Mouse (Mus musculus): ENCODE measurements around the gene Gm21970.

Gm21970 gene

DNA sequence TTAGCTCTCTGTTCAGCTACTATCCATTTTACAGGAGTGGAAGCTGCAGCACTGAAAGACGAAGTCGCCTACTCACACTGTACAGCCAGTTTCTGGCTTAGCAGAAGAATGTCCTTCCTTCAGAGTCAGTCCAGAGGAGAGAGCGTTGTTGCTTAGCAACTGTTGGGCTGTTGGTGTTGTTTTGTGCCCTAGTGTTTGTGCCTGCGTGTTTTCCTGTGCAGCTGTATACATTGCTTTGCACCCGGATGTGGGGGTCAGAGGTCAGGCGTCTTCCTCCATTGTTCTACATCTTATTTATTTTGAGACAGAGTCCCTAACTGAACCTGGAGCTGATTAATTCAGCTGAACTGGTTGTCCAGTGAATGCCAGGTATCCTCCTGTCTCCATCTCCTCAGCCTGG, 75.0 kb downstream of the Gm21970 start:
- DNase-seq = no peak
